Mouse (Mus musculus) retina, adult 2 months (tissue): Measurements from ENCODE around the gene 1700061G19Rik.
A peak's percentile ranks its signal among the peaks of the same experiment; 100 is the strongest.
"Not testable (repeated sequence)": the region's sequence is repeated elsewhere in the genome, so short reads cannot be mapped to it uniquely, and the experiment has no call there.

ENCODE experiments used
- DNase-seq: peaks from one replicate; pipeline ENCODE4 v3.0.0-alpha.2; 2012; ENCODE audit warnings: low read depth, low spot score

1700061G19Rik gene

GRCm38 (mm10) chr17:56870287-56870953 lies 4.9 kb upstream of the 1700061G19Rik start:
- no peak for DNase-seq

GRCm38 (mm10) chr17:56871767-56872166 lies 3.5 kb upstream of the 1700061G19Rik start:
- DNase-seq, result no peak

- DNase-seq, result no peak
These were observed 2.8 kb upstream of the 1700061G19Rik start for GRCm38 (mm10) chr17:56872512-56872911.

GRCm38 (mm10) chr17:56874237-56874636 lies 1.0 kb upstream of the 1700061G19Rik start, which contains the start of gene Acsbg2:
TSS of gene Acsbg2 (minus strand) at chr17:56874447.
- no peak for DNase-seq

- DNase-seq, result no peak
These were observed 1.2 kb downstream of the 1700061G19Rik start for GRCm38 (mm10) chr17:56876465-56876864.

- no peak for DNase-seq
These were observed 1.7 kb downstream of the 1700061G19Rik start for GRCm38 (mm10) chr17:56876981-56877380.

GRCm38 (mm10) chr17:56877426-56877825 lies 2.1 kb downstream of the 1700061G19Rik start:
- DNase-seq, result no peak

GRCm38 (mm10) chr17:56883612-56884011 lies 8.3 kb downstream of the 1700061G19Rik start:
- no peak for DNase-seq

- DNase-seq, result no peak
These were observed 9.1 kb downstream of the 1700061G19Rik start for GRCm38 (mm10) chr17:56884331-56884730.

GRCm38 (mm10) chr17:56884809-56885208 lies 9.5 kb downstream of the 1700061G19Rik start:
- no peak for DNase-seq

- no peak for DNase-seq
These were observed 12.8 kb downstream of the 1700061G19Rik start for GRCm38 (mm10) chr17:56888050-56888449.

GRCm38 (mm10) chr17:56890018-56890417 lies 14.7 kb downstream of the 1700061G19Rik start:
- DNase-seq, result no peak

- DNase-seq, result no peak
These were observed 20.2 kb downstream of the 1700061G19Rik start for GRCm38 (mm10) chr17:56895368-56895918.

GRCm38 (mm10) chr17:56896513-56897129 lies 21.3 kb downstream of the 1700061G19Rik start:
- no peak for DNase-seq

- peak; percentile 59 for DNase-seq
These were observed 22.4 kb downstream of the 1700061G19Rik start for GRCm38 (mm10) chr17:56897630-56898195.

GRCm38 (mm10) chr17:56902698-56903097 lies 27.4 kb downstream of the 1700061G19Rik start:
- no peak for DNase-seq

GRCm38 (mm10) chr17:56906166-56906565 lies 30.9 kb downstream of the 1700061G19Rik start:
- no peak for DNase-seq

GRCm38 (mm10) chr17:56907096-56907495 lies 31.8 kb downstream of the 1700061G19Rik start:
- no peak for DNase-seq

- DNase-seq, result no peak
These were observed 32.6 kb downstream of the 1700061G19Rik start for GRCm38 (mm10) chr17:56907887-56908286.

- DNase-seq, result not testable (repeated sequence)
These were observed 34.5 kb downstream of the 1700061G19Rik start for GRCm38 (mm10) chr17:56909764-56910163.

GRCm38 (mm10) chr17:56913023-56913422 lies 37.7 kb downstream of the 1700061G19Rik start:
- DNase-seq, result no peak

GRCm38 (mm10) chr17:56913444-56913843 lies 38.2 kb downstream of the 1700061G19Rik start:
- no peak for DNase-seq
